Comparison of ENCODE assay signal across 8 mouse cellular contexts in the genomic region with DNA sequence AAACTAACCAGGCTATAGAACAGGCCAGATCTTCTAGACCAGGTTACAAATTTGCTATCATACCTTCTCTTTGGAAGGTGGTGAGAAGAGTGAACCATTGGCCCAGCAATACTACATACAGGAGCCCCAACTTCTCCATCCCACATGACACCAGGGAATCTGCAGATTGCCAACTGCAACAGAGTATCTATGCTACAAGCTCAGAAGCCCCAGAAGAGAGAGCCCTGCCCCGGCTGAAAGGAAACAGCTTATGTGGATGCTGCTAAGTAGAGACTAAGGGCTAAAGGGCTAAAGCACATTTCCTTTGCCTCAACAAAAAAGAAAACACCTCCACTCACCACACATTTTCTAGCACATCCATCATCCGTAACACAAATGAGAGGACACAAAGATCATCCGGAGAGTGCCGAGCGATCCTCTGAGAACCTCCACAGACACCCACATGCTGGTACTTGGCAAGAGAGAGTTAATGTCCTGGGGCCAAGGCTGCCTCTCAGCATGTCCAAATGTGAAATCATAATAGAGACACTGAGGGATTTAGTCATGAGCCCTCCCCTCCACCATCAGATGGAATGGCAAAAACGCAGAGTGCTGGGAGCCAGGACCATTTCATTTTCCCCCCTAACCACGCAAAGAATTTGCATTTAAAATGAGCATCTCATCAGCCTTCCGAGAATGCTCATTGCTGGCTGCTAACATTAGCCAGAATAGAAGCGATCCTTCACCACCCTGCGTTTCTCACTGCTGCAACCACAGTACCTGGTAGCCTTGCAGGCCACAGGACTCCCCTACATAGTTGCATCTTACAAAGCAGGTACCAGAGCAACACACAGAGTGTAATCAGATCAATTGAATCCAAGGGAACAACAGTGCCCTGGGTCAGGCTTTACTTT. TPM values are rescaled to one million over a fixed set of nuclear protein-coding genes. Genes with fewer than 3 reads are reported as not detected.
DNase-seq lines count a peak whose midpoint lies in the region; ATAC-seq and TF ChIP-seq lines count a peak whose summit lies in the region.

No protein-coding gene starts in this region.

- no peak overlapping the region for H3K9ac ChIP-seq in embryonic facial prominence, embryonic 12.5 days
- H3K9ac ChIP-seq in hindbrain, postnatal 0 days (replicated peaks; ENCODE audit: low read length): peak overlapping the region; percentile 25; the same call in 1 of the 2 replicates
- no peak overlapping the region for H3K9ac ChIP-seq in neural tube, embryonic 15.5 days (replicated peaks)

- no peak for TF ChIP-seq CTCF in hindbrain, postnatal 0 days (IDR thresholded peaks at IDR 0.05; ENCODE audit: low read depth)

- DNase-seq in lung, postnatal 10 days: peak; percentile 21
- no peak for DNase-seq in lung, adult 18-20 months
- DNase-seq in hindbrain, postnatal 0 days (ENCODE audit: low spot score): peak; percentile 42
- no peak for DNase-seq in layer of hippocampus, adult 9-11 months
- no peak for DNase-seq in adipocyte (ENCODE audit: low spot score)

- no peak for ATAC-seq in embryonic facial prominence, embryonic 12.5 days (ENCODE audit: insufficient number of reproducible peaks, insufficient read depth, low FRiP score, low TSS enrichment)
- ATAC-seq in hindbrain, postnatal 0 days: peak; percentile 56; the same call in 1 of the 2 replicates
- peak; percentile 38; the same call in 1 of the 2 replicates for ATAC-seq in neural tube, embryonic 15.5 days (ENCODE audit: low FRiP score)
- no peak for ATAC-seq in activated CD4-positive, CD25-positive, alpha-beta regulatory T cell, adult 4 months

- peak overlapping the region; percentile 47; the same call in 1 of the 2 replicates for H3K27ac ChIP-seq in embryonic facial prominence, embryonic 12.5 days
- peak overlapping the region; percentile 60 for H3K27ac ChIP-seq in hindbrain, postnatal 0 days
- peak overlapping the region; percentile 62 for H3K27ac ChIP-seq in neural tube, embryonic 15.5 days (replicated peaks)

- no peaks in the 10 kb centered on the region for H3K9me3 ChIP-seq in embryonic facial prominence, embryonic 12.5 days
- H3K9me3 ChIP-seq in hindbrain, postnatal 0 days (ENCODE audit: low read length): no peaks in the 10 kb centered on the region
- H3K9me3 ChIP-seq in neural tube, embryonic 15.5 days (replicated peaks): no peaks in the 10 kb centered on the region

- 39% methylated on average over 10 of the region's 10 CpGs for WGBS in embryonic facial prominence, embryonic 12.5 days
- 9% methylated on average over 10 of the region's 10 CpGs for WGBS in hindbrain, postnatal 0 days
- WGBS in neural tube, embryonic 15.5 days: 24% methylated on average over 10 of the region's 10 CpGs

- peaks cover 26% of the 10 kb centered on the region for H3K4me1 ChIP-seq in embryonic facial prominence, embryonic 12.5 days
- peaks cover 17% of the 10 kb centered on the region for H3K4me1 ChIP-seq in hindbrain, postnatal 0 days (ENCODE audit: insufficient read depth, low read length)
- H3K4me1 ChIP-seq in neural tube, embryonic 15.5 days: peaks cover 32% of the 10 kb centered on the region

- no peak overlapping the region for H3K4me3 ChIP-seq in embryonic facial prominence, embryonic 12.5 days
- H3K4me3 ChIP-seq in hindbrain, postnatal 0 days (ENCODE audit: low read length): no peak overlapping the region
- no peak overlapping the region for H3K4me3 ChIP-seq in neural tube, embryonic 15.5 days (replicated peaks)

- H3K36me3 ChIP-seq in embryonic facial prominence, embryonic 12.5 days: no peaks in the 10 kb centered on the region
- no peaks in the 10 kb centered on the region for H3K36me3 ChIP-seq in hindbrain, postnatal 0 days (ENCODE audit: insufficient read depth, low read length)
- H3K36me3 ChIP-seq in neural tube, embryonic 15.5 days: no peaks in the 10 kb centered on the region

- no peak overlapping the region for H3K4me2 ChIP-seq in embryonic facial prominence, embryonic 12.5 days (replicated peaks)
- peak overlapping the region; percentile 31 for H3K4me2 ChIP-seq in hindbrain, postnatal 0 days (ENCODE audit: low read depth, low read length)
- peak overlapping the region; percentile 19; the same call in 1 of the 2 replicates for H3K4me2 ChIP-seq in neural tube, embryonic 15.5 days

- H3K27me3 ChIP-seq in embryonic facial prominence, embryonic 12.5 days: no peaks in the 10 kb centered on the region
- H3K27me3 ChIP-seq in hindbrain, postnatal 0 days (ENCODE audit: insufficient read depth, low read length): no peaks in the 10 kb centered on the region
- H3K27me3 ChIP-seq in neural tube, embryonic 15.5 days (replicated peaks): no peaks in the 10 kb centered on the region

RNA-seq across cellular contexts. Expression of a gene that starts 13.5 kb away (rescaled TPM):
- 35.3 and 37.0 TPM in 2 replicates for polyA plus RNA-seq in embryonic facial prominence, embryonic 12.5 days (2016; fragmentation: Nextera tagmentation; extraction: Ambion mirVana)
- total RNA-seq in hindbrain, postnatal 0 days (2014; rRNA removed): 71.1 and 72.8 TPM in 2 replicates
- polyA plus RNA-seq in hindbrain, postnatal 0 days (2015; fragmentation: Nextera tagmentation; extraction: Ambion mirVana): 51.8 and 59.3 TPM in 2 replicates
- 45.7 and 47.7 TPM in 2 replicates for polyA plus RNA-seq in neural tube, embryonic 15.5 days (2015; fragmentation: Nextera tagmentation; extraction: Ambion mirVana)
- polyA plus RNA-seq in activated CD4-positive, CD25-positive, alpha-beta regulatory T cell, adult 4 months (2017; shearing (Covaris generic)): under 1 TPM; 0.34 to 0.48 TPM

Comparison
In these comparisons a context has a peak if more than half of its experiments do, and no peak if none do; other contexts are left out.
1. DNase-seq: peak in lung, postnatal 10 days (single experiment) and hindbrain, postnatal 0 days (single experiment); none in lung, adult 18-20 months (0 of 2), layer of hippocampus, adult 9-11 months (single experiment) and adipocyte (single experiment).
2. ATAC-seq: peak in hindbrain, postnatal 0 days (single experiment) and neural tube, embryonic 15.5 days (single experiment); none in embryonic facial prominence, embryonic 12.5 days (single experiment) and activated CD4-positive, CD25-positive, alpha-beta regulatory T cell, adult 4 months (single experiment).
3. RNA of a gene that starts 13.5 kb away (polyA plus RNA-seq): 51.8 to 59.3 TPM in hindbrain, postnatal 0 days, 45.7 to 47.7 TPM in neural tube, embryonic 15.5 days and 35.3 to 37.0 TPM in embryonic facial prominence, embryonic 12.5 days; 0.34 to 0.48 TPM in activated CD4-positive, CD25-positive, alpha-beta regulatory T cell, adult 4 months; every median in the first group is over 10 times any median in the second.
4. Peak in every context shown above with its lines, with median percentiles within 50 percentile points of each other: H3K27ac ChIP-seq.